Mouse (Mus musculus): ENCODE measurements around the gene Lca5l.

Lca5l gene

DNA sequence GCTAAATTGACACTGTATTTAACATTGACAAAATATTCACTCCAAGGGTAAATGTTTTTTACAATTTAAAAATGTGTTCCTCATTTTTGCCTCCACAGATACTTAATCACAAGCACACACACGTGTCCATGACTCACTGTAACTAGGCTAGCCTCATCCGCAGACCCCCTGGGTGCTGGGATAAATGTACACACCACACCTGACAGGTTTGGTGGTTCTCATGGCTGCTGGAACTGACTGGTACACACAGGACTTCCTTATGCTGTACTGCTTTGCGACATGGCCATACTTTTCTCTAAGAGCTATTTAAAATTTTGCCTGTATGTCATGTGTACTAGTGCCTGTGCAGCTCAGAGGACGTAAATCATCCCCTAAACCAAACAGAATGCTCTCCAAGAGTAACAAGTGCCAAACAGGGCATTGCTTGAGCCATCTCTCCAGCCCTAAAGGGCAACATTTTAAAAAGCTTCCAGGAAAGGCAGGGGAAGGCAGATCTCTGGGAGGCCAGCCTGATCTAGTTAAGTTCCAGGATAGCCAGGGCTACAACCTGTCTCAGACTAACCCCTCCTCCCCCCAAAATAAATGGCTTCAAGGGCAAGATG, 71.9 kb downstream of the Lca5l start:
- no peak for DNase-seq (ENCODE audit: low read depth, low spot score)

DNA sequence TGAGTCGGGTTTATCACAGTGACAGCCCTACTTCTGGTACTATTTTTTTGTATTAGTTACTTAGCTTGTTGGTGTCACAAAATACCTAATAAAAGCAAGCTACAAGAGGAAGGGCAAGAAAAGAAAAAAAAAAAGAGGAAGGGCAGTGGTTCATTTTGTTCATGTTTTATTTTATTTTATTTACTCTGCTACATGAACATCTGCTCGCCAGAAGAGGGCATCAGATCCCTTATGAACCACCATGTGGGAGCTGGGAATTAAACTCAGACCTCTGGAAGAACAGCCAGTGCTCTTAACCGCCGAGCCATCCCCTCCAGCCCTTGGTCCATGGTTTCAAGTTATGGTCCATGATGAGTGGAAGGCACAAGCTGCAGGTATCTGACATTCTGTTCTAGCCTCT, 77.3 kb downstream of the Lca5l start:
- peak; percentile 80 for DNase-seq (ENCODE audit: low read depth, low spot score)

DNA sequence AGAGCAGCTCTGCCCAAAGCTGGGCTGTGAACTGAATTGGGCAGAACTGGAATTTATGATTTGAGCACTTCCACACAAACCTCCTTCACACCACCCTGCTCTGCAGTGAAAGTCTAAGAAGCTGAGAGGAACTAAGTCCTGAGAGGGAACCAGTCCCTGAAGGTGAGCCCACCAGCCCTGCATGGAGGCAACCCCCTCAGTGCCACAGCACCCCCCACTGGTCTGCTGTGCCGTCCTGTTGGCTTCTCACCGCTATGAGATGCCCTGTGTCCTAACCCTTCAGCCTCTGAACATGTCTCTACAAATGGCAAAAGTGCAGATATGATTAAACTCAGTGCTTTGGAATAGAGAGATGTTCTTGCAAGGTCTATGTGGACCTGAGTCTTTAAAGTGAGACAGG, 79.3 kb downstream of the Lca5l start:
- DNase-seq (ENCODE audit: low read depth, low spot score), result no peak

DNA sequence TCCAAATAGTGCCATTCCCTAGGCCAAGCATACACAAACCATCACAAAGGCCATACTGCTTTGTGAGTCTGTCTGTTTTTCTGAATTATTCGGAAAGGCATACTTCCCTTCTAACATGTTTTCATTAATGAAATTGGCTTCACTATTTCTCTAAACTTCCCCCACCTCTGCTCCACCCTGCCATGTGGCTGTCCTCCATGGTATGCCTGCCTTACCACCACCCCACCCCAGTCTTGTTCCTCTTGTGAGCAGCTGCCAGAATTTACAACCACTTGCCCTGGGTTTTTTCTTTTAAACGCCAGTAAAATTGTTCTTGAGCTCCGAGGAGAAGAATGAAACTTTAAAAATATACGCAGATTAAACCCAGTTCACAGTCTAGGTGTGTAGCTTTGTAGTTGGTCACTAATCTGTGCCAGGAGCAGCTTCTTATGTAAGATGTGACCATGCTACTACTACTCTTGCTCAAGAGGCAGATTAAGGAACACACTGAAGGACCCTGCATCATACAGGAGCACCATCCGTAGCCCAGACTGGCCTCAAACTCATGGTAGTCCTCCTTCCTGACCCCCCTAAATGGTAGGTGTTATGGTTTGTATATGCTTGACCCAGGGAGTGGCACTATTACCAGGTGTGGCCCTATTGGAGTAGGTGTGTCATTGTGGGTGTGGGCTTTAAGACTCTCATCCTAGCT, 81.3 kb downstream of the Lca5l start:
- no peak for DNase-seq (ENCODE audit: low read depth, low spot score)

DNA sequence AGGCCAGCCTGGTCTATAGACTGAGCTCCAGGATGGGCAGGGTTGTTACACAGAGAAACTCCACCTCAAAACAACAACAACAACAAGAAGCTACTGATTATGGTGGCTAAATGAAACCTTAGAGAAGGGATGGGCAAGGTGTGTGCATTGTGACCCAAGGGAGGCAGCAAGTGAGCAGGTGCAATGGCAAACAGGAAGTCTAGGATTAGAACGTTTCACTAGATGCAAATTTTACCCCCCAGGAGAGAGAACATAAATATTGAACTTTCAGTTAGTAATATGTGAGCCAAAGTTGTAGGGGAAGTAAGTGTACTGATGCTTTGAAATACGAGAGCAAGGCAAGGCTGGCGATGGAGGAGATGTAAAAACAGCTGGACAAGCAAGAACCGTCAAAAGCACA, 82.4 kb downstream of the Lca5l start:
- no peak for DNase-seq (ENCODE audit: low read depth, low spot score)
